Mouse (Mus musculus) forebrain, embryonic 11.5 days (tissue): ENCODE data around the gene Sfxn5. TPM values are rescaled to one million over a fixed set of nuclear protein-coding genes. Genes with fewer than 3 reads are reported as not detected.

ENCODE experiments used
- ATAC-seq: fragments of 200-750 bp; cut with Nextera tagmentation; replicated peaks from 2 replicates; pipeline ENCODE4 v1.8.0; 2017; ENCODE audit warnings: moderate TSS enrichment; ENCODE audit not compliant: low FRiP score
- DNase-seq: peaks from one replicate; pipeline ENCODE4 v3.0.0-alpha.2; 2017; ENCODE audit warnings: low spot score
- H3K27ac ChIP-seq: fragments of 300-500 bp; sonication (generic); 2 replicates; pipeline ENCODE4 v1.5.1; 2014; ENCODE audit warnings: low read depth, low read length
- H3K27me3 ChIP-seq: fragments of 300-500 bp; sonication (generic); 2 replicates; pipeline ENCODE4 v1.6.1; 2014; ENCODE audit warnings: mild to moderate bottlenecking, low read length, mixed read lengths; ENCODE audit not compliant: control insufficient read depth, insufficient read depth
- H3K36me3 ChIP-seq: fragments of 300-500 bp; sonication (generic); 2 replicates; pipeline ENCODE4 v1.6.1; 2014; ENCODE audit warnings: mild to moderate bottlenecking, low read length, moderate library complexity, mixed read lengths; ENCODE audit not compliant: control insufficient read depth, insufficient read depth
- H3K4me1 ChIP-seq: fragments of 300-500 bp; sonication (generic); replicated peaks from 2 replicates; pipeline ENCODE4 v1.6.1; 2014; ENCODE audit warnings: low read length, mixed read lengths; ENCODE audit not compliant: control insufficient read depth, insufficient read depth
- H3K4me2 ChIP-seq: fragments of 300-500 bp; sonication (generic); 2 replicates; pipeline ENCODE4 v1.6.1; 2014; ENCODE audit warnings: low read depth, mild to moderate bottlenecking, low read length, moderate library complexity, mixed read lengths; ENCODE audit not compliant: severe bottlenecking
- H3K4me3 ChIP-seq: fragments of 300-500 bp; sonication (generic); 2 replicates; pipeline ENCODE4 v1.5.1; 2014; ENCODE audit warnings: low read depth, low read length
- H3K9ac ChIP-seq: fragments of 300-500 bp; sonication (generic); 2 replicates; pipeline ENCODE4 v1.6.1; 2014; ENCODE audit warnings: low read length
- H3K9me3 ChIP-seq: fragments of 300-500 bp; sonication (generic); 2 replicates; pipeline ENCODE4 v1.6.1; 2016; ENCODE audit warnings: low read length, mixed read lengths; ENCODE audit not compliant: control insufficient read depth
- WGBS: fragments of 180-500 bp; shearing (Covaris S2); extraction: QIAGEN DNeasy Blood & Tissue Kit; methylation state at CpG from one replicate; pipeline ENCODE4 v1.1.7; 2014; 5-methylcytosine and 5-hydroxymethylcytosine counted together
- polyA plus RNA-seq: library from polyadenylated mRNA; unstranded; fragments of >200 nt; fragmentation: Nextera tagmentation; extraction: Ambion mirVana; gene quantifications from 2 replicates; pipeline ENCODE4 v1.2.1, GENCODE M21; 2014

Gene Sfxn5
- polyA plus RNA-seq, 1 experiment from 2014 or later, result 13.8 TPM

GRCm38 (mm10) chr6:85193381-85194318 is 139.6 kb downstream of the Sfxn5 start:
- H3K27ac ChIP-seq, result no peak overlapping the region
- no peaks in the 10 kb centered on the region; the same call in 1 of the 2 replicates for H3K36me3 ChIP-seq
- H3K9me3 ChIP-seq, result no peaks in the 10 kb centered on the region
- H3K27me3 ChIP-seq, result peaks cover 60% of the 10 kb centered on the region
- ATAC-seq (no peak), DNase-seq (peak; percentile 57)
- H3K4me3 ChIP-seq, result peak overlapping the region; percentile 59
- 5% methylated on average over 29 of the region's 29 CpGs for WGBS
- H3K4me1 ChIP-seq, result peaks cover 16% of the 10 kb centered on the region; the same call in 1 of the 2 replicates
- peak overlapping the region; percentile 64 for H3K4me2 ChIP-seq
- peak overlapping the region; percentile 53 for H3K9ac ChIP-seq

GRCm38 (mm10) chr6:85191751-85192440 is 141.3 kb downstream of the Sfxn5 start:
- Histone ChIP-seq H3K9ac (peak overlapping the region; percentile 89), H3K4me2 (peak overlapping the region; percentile 64)
- WGBS, result 20% methylated on average over 9 of the region's 9 CpGs

GRCm38 (mm10) chr6:85190671-85191070 is 142.6 kb downstream of the Sfxn5 start:
- Histone ChIP-seq H3K4me3 (peak overlapping the region; percentile 59), H3K9ac (peak overlapping the region; percentile 89), H3K27me3 (peaks cover 73% of the 10 kb centered on the region), H3K27ac (no peak overlapping the region; the same call in 1 of the 2 replicates), H3K36me3 (no peaks in the 10 kb centered on the region), H3K4me2 (peak overlapping the region; percentile 64), H3K4me1 (peaks cover 27% of the 10 kb centered on the region), H3K9me3 (no peaks in the 10 kb centered on the region)
- DNase-seq (no peak), ATAC-seq (no peak)
- 2% methylated on average over 13 of the region's 13 CpGs for WGBS

More at GRCm38 (mm10) chr6:85191751-85192440, 141.3 kb downstream of the Sfxn5 start:
- H3K4me1 ChIP-seq, result peaks cover 18% of the 10 kb centered on the region; the same call in 1 of the 2 replicates
- no peak for DNase-seq
- ATAC-seq, result no peak
- H3K36me3 ChIP-seq, result no peaks in the 10 kb centered on the region
- peaks cover 69% of the 10 kb centered on the region for H3K27me3 ChIP-seq
- no peak overlapping the region for H3K27ac ChIP-seq
- no peaks in the 10 kb centered on the region for H3K9me3 ChIP-seq
- peak overlapping the region; percentile 59 for H3K4me3 ChIP-seq

- Histone ChIP-seq H3K9me3 (no peaks in the 10 kb centered on the region), H3K27me3 (peaks cover 71% of the 10 kb centered on the region), H3K27ac (peak overlapping the region; percentile 37; the same call in 1 of the 2 replicates), H3K9ac (peak overlapping the region; percentile 89), H3K4me1 (peaks cover 29% of the 10 kb centered on the region), H3K4me3 (peak overlapping the region; percentile 59), H3K36me3 (no peaks in the 10 kb centered on the region), H3K4me2 (peak overlapping the region; percentile 64)
- DNase-seq (peak; percentile 71), ATAC-seq (no peak)
- under 1% methylated on average over 52 of the region's 52 CpGs for WGBS
Observed at GRCm38 (mm10) chr6:85189911-85190591, 143.2 kb downstream of the Sfxn5 start.

- Histone ChIP-seq H3K36me3 (no peaks in the 10 kb centered on the region), H3K4me3 (peak overlapping the region; percentile 59), H3K9me3 (no peaks in the 10 kb centered on the region), H3K27ac (peak overlapping the region; percentile 37; the same call in 1 of the 2 replicates), H3K27me3 (peaks cover 67% of the 10 kb centered on the region), H3K9ac (peak overlapping the region; percentile 89), H3K4me2 (peak overlapping the region; percentile 64), H3K4me1 (peaks cover 29% of the 10 kb centered on the region)
- DNase-seq, result no peak
- WGBS, result 3% methylated on average over 14 of the region's 14 CpGs
- no peak for ATAC-seq
Observed at GRCm38 (mm10) chr6:85189361-85189760, 143.9 kb downstream of the Sfxn5 start.

GRCm38 (mm10) chr6:85188256-85189110 is 144.7 kb downstream of the Sfxn5 start:
- under 1% methylated on average over 39 of the region's 39 CpGs for WGBS
- Histone ChIP-seq H3K36me3 (no peaks in the 10 kb centered on the region), H3K4me1 (peaks cover 24% of the 10 kb centered on the region), H3K4me3 (peak overlapping the region; percentile 59), H3K27ac (peak overlapping the region; percentile 79), H3K4me2 (peak overlapping the region; percentile 67), H3K9ac (peak overlapping the region; percentile 89), H3K9me3 (no peaks in the 10 kb centered on the region), H3K27me3 (peaks cover 58% of the 10 kb centered on the region)
- no peak for ATAC-seq
- peak; percentile 68 for DNase-seq

GRCm38 (mm10) chr6:85187340-85188211 is 145.6 kb downstream of the Sfxn5 start, which contains the start of gene Emx1:
TSS of gene Emx1 (plus strand) at chr6:85187438.
- Histone ChIP-seq H3K4me3 (peak within 1 kb of the TSS; percentile 59), H3K27me3 (peaks cover 49% of the 10 kb centered on the region), H3K9ac (peak within 1 kb of the TSS; percentile 89), H3K36me3 (no peaks in the 10 kb centered on the region), H3K9me3 (no peaks in the 10 kb centered on the region), H3K4me1 (peaks cover 22% of the 10 kb centered on the region), H3K27ac (peak within 1 kb of the TSS; percentile 79), H3K4me2 (peak within 1 kb of the TSS; percentile 67)
- DNase-seq (peak; percentile 94), ATAC-seq (peak; percentile 88)
- WGBS, result 0% methylated on average over 78 of the region's 81 CpGs
